Mouse (Mus musculus) Patski (cell line): ENCODE results near the gene Nup214. TPM values are rescaled to one million over a fixed set of nuclear protein-coding genes. Genes with fewer than 3 reads are reported as not detected.

ENCODE experiments used
- ATAC-seq: fragments of 100-300 bp; one replicate; pipeline ENCODE4 v1.8.0; 2021
- CTCF ChIA-PET: fragments of 350-600 bp; sonication (Branson Sonifier 250); formaldehyde crosslinking; loops from one replicate; lab custom pipeline; 2022; ENCODE audit warnings: inconsistent platforms; lab: Charles Lee
- POLR2A ChIA-PET: fragments of 350-600 bp; sonication (Branson Sonifier 250); formaldehyde crosslinking; loops from one replicate; lab custom pipeline; 2022; ENCODE audit warnings: antibody characterized with exemption, inconsistent platforms; lab: Charles Lee
- DNase-seq: peaks from one replicate; pipeline ENCODE4 v3.0.0-alpha.2; 2011; ENCODE audit warnings: low read depth, low spot score
- H3K27me3 ChIP-seq: fragments of 371-371 bp; one replicate; pipeline ENCODE4 v1.5.1; 2021
- CTCF ChIP-seq: fragments of 100-300 bp; IDR thresholded peaks from one replicate; pipeline ENCODE4 v1.5.1; 2021
- in situ Hi-C: fragments of 300-500 bp; cut with MboI; formaldehyde crosslinking; loops from 3 replicates; pipeline ENCODE4 v1.11.1; 2018; ENCODE audit warnings: low pct_unique_long_range_greater_than_20kb, mixed read lengths
- polyA plus RNA-seq: library from polyadenylated mRNA; unstranded; gene quantifications from one replicate; pipeline ENCODE4 v1.2.3, GENCODE M21; 2021

Gene Nup214
- polyA plus RNA-seq, 1 experiment from 2014 or later = 40.5 TPM

- in situ Hi-C loops = no loop called here
- ATAC-seq = no peak
- no peak for DNase-seq
- ChIA-PET CTCF (interaction anchor here (1.1 to 2.2 kb wide), 3 partner anchors 11 to 25 kb away, joined by 3 to 9 read pairs (median 3); no protein-coding TSS in a partner anchor), POLR2A (interaction anchor here (1.1 to 2.3 kb wide), 4 partner anchors 10 to 34 kb away, joined by 4 to 6 read pairs (median 4); no protein-coding TSS in a partner anchor)
- no peaks in the 10 kb centered on the region for H3K27me3 ChIP-seq
- TF ChIP-seq CTCF = no peak
These were observed 12.4 kb upstream of the Nup214 start for GRCm38 (mm10) chr2:31961791-31962222.

GRCm38 (mm10) chr2:31962501-31963224, 11.6 kb upstream of the Nup214 start:
- no peak for ATAC-seq
- H3K27me3 ChIP-seq = no peaks in the 10 kb centered on the region
- no peak for DNase-seq
- no peak for TF ChIP-seq CTCF
- POLR2A ChIA-PET = interaction anchor here (1.5 to 1.6 kb wide), 2 partner anchors 11 to 35 kb away, joined by 4 read pairs; no protein-coding TSS in a partner anchor
- in situ Hi-C loops = no loop called here
- CTCF ChIA-PET = interaction anchor here (1.8 to 2.2 kb wide), 2 partner anchors 10 to 13 kb away, joined by 3 to 9 read pairs; no protein-coding TSS in a partner anchor

- TF ChIP-seq CTCF = no peak
- ChIA-PET CTCF (interaction anchor here (2.0 kb wide), 1 partner anchor 14 kb away, joined by 5 read pairs; no protein-coding TSS in a partner anchor), POLR2A (interaction anchor here (1.5 to 1.6 kb wide), 2 partner anchors 10 to 12 kb away, joined by 4 to 6 read pairs; no protein-coding TSS in a partner anchor)
- no peaks in the 10 kb centered on the region for H3K27me3 ChIP-seq
- ATAC-seq (no peak), DNase-seq (no peak)
- in situ Hi-C loops = no loop called here
These were observed 10.7 kb upstream of the Nup214 start for GRCm38 (mm10) chr2:31963491-31963890.

GRCm38 (mm10) chr2:31964191-31964590, 10.0 kb upstream of the Nup214 start:
- no peaks in the 10 kb centered on the region for H3K27me3 ChIP-seq
- in situ Hi-C loops = no loop called here
- no peak for DNase-seq
- ATAC-seq = no peak
- CTCF ChIA-PET = interaction anchor here (1.2 to 2.0 kb wide), 3 partner anchors 15 to 46 kb away, joined by 3 to 5 read pairs (median 3); no protein-coding TSS in a partner anchor
- POLR2A ChIA-PET = interaction anchor here (1.5 kb wide), 1 partner anchor 9 kb away, joined by 6 read pairs; no protein-coding TSS in a partner anchor
- TF ChIP-seq CTCF = no peak

DNA sequence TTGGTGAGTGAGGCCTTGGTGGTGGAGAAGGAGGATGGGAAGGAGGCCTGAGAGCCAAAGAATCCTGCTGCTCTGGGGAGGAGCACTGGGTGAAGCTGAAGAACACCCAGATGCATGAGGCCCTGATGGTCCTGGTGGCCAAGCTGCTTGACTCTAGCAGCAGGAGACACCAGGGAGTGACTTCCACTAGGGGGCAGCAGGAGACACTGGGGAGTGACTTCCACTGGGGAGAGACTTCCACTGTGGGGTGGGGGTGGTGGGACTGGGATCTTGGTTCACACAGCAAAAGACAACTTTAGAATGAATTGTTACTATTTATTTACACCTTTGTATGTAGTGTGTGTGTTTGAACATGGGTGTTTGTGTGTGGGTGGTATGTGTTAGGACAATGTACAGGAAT, 9.1 kb upstream of the Nup214 start:
- H3K27me3 ChIP-seq = no peaks in the 10 kb centered on the region
- ChIA-PET POLR2A (no interaction called here), CTCF (interaction anchor here (0.7 to 2.0 kb wide), 4 partner anchors 8 to 47 kb away, joined by 3 to 5 read pairs (median 3); no protein-coding TSS in a partner anchor)
- ATAC-seq (no peak), DNase-seq (no peak)
- no peak for TF ChIP-seq CTCF
- in situ Hi-C loops = no loop called here

DNA sequence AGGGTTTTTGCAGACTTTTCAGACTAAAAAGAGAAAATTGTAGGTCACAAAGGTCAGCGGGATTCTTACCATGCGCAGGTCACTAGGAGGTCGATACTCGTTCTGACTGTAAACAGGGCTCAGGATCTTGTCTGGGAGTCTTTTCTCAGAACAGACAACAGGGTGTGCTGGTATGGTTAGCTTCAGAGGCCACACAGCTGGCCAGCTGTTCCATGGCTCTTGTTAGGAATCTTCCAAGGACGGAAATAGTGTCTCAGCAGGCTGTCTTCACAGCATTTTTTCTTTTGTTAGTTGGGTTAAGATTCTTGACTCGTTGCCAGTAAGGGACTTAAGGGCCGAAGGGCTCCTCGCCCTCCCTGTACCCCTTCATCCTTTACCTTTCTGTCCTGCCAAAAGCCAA, 7.4 kb upstream of the Nup214 start:
- DNase-seq (no peak), ATAC-seq (no peak)
- no peak for TF ChIP-seq CTCF
- in situ Hi-C loops = no loop called here
- no peaks in the 10 kb centered on the region for H3K27me3 ChIP-seq
- POLR2A ChIA-PET = interaction anchor here (0.9 kb wide), 1 partner anchor 52 kb away, joined by 3 read pairs; no protein-coding TSS in a partner anchor
- CTCF ChIA-PET = no interaction called here

DNA sequence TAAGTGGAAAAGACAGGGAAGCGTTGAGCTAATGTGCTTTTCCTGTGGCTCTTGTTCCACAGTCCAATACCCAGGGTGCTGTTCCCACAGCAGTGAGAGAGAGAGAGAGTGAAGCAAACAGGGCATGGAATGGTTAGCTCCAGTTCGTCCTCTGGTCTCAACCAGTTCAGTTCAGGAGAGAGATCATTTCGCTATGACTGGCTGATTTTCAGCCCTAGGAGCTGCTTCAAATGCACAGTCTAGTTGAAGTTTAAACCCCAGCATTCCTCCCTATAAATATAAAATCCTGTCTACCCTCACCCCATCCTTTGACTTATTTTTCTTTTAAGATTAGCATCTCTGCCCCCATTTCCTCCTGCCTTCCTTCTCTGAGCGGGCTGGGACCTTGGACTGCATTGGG, 1.6 kb upstream of the Nup214 start:
- no peaks in the 10 kb centered on the region for H3K27me3 ChIP-seq
- DNase-seq (no peak), ATAC-seq (peak; percentile 17)
- in situ Hi-C loops = no loop called here
- POLR2A ChIA-PET = interaction anchor here (0.6 to 1.6 kb wide), 7 partner anchors 9 to 1356 kb away, joined by 3 to 6 read pairs (median 3); partner anchors contain the start of gene Aif1l
- CTCF ChIA-PET = interaction anchor here (0.7 to 2.4 kb wide), 7 partner anchors 8 to 56 kb away, joined by 3 to 9 read pairs (median 3); partner anchors contain the start of gene Aif1l
- TF ChIP-seq CTCF = no peak

GRCm38 (mm10) chr2:31974809-31975371, 654 bp downstream of the Nup214 start:
- in situ Hi-C loops = no loop called here

DNA sequence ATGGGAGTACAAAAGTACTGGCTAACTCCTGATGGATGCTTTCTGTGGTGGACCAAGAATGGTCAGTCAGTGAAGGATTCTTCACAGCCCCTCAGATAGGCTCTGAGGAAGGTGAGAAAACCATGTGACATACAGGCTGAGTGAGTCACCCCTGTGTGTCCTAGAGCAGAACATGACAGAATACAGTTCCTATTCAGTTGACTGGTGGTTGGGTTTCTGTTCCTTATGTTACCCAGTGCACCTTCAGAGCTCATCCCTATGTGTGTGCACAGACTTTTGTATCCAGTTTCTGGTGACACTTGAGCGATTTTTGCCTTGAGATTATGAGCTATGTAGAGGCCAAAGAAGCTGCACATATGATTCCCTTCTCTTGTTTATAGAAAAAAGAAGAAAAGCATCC, 13.5 kb downstream of the Nup214 start:
- in situ Hi-C loops = no loop called here
- no peak for DNase-seq
- CTCF ChIA-PET = interaction anchor here (1.4 kb wide), 1 partner anchor 11 kb away, joined by 4 read pairs; no protein-coding TSS in a partner anchor

More at GRCm38 (mm10) chr2:31974809-31975371, 654 bp downstream of the Nup214 start:
- ChIA-PET CTCF (interaction anchor here (1.2 kb wide), 1 partner anchor 11 kb away, joined by 3 read pairs; no protein-coding TSS in a partner anchor), POLR2A (interaction anchor here (1.2 to 1.6 kb wide), 3 partner anchors 9 to 58 kb away, joined by 3 to 5 read pairs (median 3); no protein-coding TSS in a partner anchor)
- no peak for DNase-seq
- ATAC-seq = no peak
- TF ChIP-seq CTCF = no peak
- no peaks in the 10 kb centered on the region for H3K27me3 ChIP-seq

GRCm38 (mm10) chr2:31990961-31991360, 16.7 kb downstream of the Nup214 start:
- ChIA-PET POLR2A (no interaction called here), CTCF (interaction anchor here (1.0 to 1.2 kb wide), 2 partner anchors 16 to 42 kb away, joined by 3 read pairs; no protein-coding TSS in a partner anchor)
- no peak for TF ChIP-seq CTCF
- ATAC-seq (no peak), DNase-seq (no peak)
- H3K27me3 ChIP-seq = no peaks in the 10 kb centered on the region
- in situ Hi-C loops = no loop called here

More for the DNA sequence above, 13.5 kb downstream of the Nup214 start:
- H3K27me3 ChIP-seq = no peaks in the 10 kb centered on the region
- no peak for ATAC-seq
- POLR2A ChIA-PET = interaction anchor here (0.6 kb wide), 1 partner anchor 35 kb away, joined by 3 read pairs; no protein-coding TSS in a partner anchor
- no peak for TF ChIP-seq CTCF
